Mouse (Mus musculus): ENCODE measurements around the gene Cabp1.
A peak's percentile ranks its signal among the peaks of the same experiment; 100 is the strongest.

DNA sequence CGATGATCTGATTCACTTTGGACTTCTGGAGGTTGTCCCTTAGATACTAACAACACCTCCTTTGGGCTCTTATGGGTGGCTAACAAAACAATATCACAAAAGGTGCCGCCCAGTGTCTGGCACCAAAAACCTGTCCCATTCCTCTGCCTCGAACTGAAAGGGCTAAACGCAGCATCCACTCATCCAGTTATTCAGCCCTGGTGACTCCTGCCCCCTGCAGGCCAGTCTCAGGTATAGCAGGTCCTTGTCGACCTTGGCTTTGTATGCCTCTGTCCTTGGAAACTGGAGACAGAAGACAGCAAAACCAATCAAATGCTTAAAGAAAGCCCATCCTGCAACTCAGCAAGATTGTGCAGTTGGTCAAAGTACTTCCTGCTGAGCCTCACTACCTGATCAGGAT is 5.4 kb downstream of the Cabp1 start:
- TF ChIP-seq POLR2A (IDR thresholded peaks at IDR 0.05; ENCODE audit: borderline replicate concordance, control insufficient read depth, low read depth, low read length): no peak
- TF ChIP-seq CTCF (IDR thresholded peaks at IDR 0.05; ENCODE audit: control insufficient read depth, insufficient read depth, low read length): peak; percentile 91
